Mouse (Mus musculus) erythroblast, embryonic 14.5 days (primary cell): ENCODE data around the gene Coq2.

Source experiments
- GATA1 ChIP-seq: IDR thresholded peaks from 2 replicates; pipeline ENCODE4 v1.6.1; 2012; ENCODE audit warnings: low read length, inconsistent platforms, mixed read lengths
- TAL1 ChIP-seq: IDR thresholded peaks from 3 replicates; pipeline ENCODE4 v1.6.1; 2012; ENCODE audit warnings: low read length, inconsistent platforms, mixed read lengths

- TF ChIP-seq GATA1 (no peak), TAL1 (no peak)
These were observed at the start of gene Coq2 for GRCm38 (mm10) chr5:100674711-100675376.
